Mouse (Mus musculus) thymus, postnatal 25 days (tissue): ENCODE data around the gene Tssk6.
"Not testable (repeated sequence)": the region's sequence is repeated elsewhere in the genome, so short reads cannot be mapped to it uniquely, and the experiment has no call there.

Source experiments
- DNase-seq: peaks from one replicate; pipeline ENCODE4 v3.0.0; 2022

Tssk6 gene

DNA sequence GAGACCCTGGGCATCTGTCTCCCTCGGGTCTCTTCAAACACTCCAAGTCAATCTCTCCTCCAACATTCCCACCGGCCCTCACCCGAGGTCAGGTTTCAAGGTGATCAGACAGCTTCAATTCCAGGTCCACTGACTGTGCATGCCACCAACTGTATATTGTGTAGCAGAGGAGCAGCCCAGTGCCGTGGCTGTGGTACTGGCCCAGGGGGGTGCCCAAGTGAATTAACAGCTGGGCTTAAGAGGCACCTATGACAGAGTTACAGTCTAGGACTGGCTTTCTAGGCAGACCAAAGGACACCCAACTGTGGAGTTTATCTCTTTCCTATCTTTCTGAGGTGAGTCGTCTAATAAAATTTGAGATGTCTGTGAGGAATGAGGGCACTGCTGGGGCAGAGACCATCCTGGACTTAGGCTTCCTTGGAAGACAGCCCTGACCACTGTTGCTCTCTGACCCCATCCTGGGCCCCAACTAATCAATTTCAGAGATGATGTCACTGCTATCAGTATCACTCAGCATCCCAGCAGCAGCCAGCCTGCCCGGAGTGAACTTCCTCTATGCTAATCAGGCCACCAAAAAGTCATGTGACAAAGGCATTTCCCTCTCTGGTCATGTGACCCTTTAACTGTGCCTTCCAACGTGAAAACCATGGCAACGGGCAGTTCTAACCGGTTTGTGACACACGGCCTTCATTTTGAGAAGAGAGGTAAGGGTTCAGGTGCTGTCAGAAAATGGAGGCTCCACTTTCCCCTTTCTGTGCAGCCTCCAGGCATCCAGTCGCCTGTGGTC is 18.1 kb downstream of the Tssk6 start:
- peak; percentile 56 for DNase-seq

DNA sequence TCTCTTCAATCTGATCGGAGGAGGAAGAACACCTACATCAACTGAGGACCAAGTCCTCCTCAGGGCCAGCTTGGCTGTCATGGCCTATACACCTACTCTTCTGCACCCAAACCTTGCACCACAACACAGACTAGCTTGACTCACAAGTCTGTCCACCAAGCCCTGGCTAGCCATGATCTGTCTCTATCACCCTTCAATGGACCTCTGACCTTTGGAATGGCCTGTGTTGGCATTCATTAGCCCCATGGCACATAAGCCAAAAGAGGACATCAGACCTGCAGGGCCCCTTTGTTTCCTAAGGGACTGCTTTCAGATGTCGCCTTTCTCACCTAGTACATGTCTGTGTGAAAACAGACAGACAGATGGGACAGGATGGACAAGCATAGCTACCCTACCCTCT is 19.2 kb downstream of the Tssk6 start:
- DNase-seq = no peak

DNA sequence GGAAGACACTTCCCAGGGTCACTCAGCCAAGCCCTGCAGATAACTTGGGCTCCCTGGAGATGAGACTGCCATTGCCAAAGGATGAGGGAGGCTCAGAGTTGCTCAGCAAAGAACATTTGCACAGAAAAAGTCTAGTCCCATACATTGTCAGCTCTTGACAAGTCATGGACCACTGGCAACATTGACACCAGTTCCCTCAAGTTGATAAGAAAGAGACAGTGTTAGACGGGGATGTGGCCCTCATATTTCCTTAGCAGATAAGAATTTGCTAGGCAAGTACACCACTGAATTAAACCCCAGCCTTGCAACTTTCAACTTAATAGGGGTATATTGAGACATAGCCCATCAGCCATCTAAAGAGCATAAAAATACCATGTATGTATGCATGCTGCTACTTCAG is 22.0 kb downstream of the Tssk6 start:
- no peak for DNase-seq

DNA sequence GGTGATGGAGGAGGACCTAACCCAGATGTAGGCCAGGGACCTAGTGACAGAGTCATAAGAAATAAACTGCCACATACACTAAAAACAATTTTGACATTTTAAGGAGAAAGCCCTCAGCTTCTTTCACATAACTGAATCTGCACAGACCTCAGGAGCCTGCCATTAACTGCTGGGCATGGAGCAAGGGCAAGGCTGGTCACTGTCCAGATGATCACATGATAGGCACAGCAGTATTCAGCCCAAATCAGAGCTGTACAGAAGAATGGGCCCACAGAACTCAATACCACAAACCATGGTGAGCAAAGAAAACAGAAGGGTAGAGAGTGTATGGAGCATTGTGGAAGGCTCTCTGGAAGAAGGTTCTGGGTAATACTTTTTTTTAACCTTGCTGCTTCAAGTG is 24.9 kb downstream of the Tssk6 start:
- DNase-seq = no peak

DNA sequence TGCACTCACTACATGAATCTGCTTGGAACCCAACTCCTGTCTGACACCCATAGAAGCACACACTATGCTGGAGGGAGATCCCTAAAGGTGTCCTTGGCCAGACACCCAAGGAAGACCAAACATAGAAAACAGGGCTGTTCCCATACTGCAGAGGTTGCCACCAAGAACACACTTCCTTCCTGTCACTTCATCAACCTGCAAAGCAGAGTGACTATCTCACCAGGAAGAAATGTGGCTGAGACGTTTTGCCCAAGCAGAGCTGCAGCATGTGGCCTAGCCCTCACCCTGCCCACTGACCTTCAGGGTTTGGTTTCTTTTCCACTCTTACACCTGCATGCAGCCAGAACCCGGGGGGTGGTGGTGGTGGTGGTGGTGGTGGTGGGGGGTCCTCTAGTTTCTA is 31.8 kb downstream of the Tssk6 start:
- DNase-seq = no peak

GRCm38 (mm10) chr8:69934582-69934981 is 32.6 kb downstream of the Tssk6 start:
- DNase-seq = no peak

DNA sequence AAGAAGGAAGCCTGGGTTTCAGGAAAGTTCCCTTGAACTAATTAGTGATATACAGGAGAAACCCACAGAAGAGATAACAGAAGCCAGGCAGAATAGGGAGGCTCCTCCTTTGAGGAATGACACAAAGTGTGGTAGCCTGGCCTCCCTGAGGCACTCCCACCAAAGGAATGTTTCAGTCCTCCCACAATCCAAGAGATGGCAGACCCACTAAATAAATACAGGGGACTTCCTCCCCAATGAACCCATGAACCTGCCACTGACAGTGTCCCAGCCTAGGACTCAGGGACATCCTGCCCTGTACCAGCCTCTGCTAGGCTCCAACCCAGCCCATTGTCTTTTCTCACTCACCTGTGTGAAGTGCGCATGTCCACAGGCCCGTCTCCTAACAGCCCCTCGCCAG is 33.4 kb downstream of the Tssk6 start:
- no peak for DNase-seq

- DNase-seq = no peak
Observed at GRCm38 (mm10) chr8:69936050-69936794, 34.2 kb downstream of the Tssk6 start.

DNA sequence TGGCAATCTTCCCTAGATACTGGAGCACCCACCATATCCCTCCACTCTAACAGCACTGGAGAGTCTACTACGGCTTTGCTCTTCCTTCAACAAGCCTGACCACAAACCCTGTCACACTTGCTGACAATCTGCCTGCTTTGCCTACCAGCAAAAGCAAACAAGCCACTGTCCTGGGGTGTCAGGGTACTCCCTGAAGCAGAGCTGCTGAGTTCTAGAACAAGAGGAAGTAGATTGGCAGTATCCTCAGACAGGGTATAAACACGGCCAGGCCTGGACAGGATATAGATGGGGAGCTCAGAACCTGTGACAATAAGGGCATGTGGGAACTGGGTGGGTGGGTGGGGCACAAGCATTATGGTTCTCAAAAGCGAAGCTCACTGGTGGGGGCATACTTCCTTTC is 35.5 kb downstream of the Tssk6 start:
- no peak for DNase-seq

- no peak for DNase-seq
Observed at GRCm38 (mm10) chr8:69938245-69938982, 36.4 kb downstream of the Tssk6 start.

GRCm38 (mm10) chr8:69939633-69940032 is 37.6 kb downstream of the Tssk6 start:
- no peak for DNase-seq

DNA sequence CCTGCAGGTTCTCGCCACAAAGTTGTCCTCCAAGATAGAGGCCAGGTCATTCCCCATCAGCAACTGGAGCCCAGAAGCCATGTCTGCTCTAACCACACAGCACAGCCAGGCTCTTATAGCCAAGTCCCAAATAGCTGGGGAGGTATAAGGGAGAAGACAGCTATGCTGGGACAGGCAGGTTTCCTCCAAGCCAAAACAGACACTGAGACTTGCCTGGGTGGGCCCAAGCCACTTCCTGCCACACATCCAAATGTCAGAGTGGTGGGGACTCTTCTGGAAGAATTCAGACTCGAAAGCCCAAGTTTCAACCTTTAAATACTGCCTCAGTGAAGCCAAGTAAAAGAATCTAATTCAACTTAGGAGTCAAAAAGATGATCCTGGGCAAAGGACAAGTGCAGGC is 38.4 kb downstream of the Tssk6 start:
- peak; percentile 48 for DNase-seq

GRCm38 (mm10) chr8:69942495-69942894 is 40.5 kb downstream of the Tssk6 start:
- not testable (repeated sequence) for DNase-seq

GRCm38 (mm10) chr8:69950300-69950699 is 48.3 kb downstream of the Tssk6 start:
- no peak for DNase-seq
